Mouse (Mus musculus): ENCODE data around the gene Pdgfra. TPM values are rescaled to one million over a fixed set of nuclear protein-coding genes. Genes with fewer than 3 reads are reported as not detected.

Gene Pdgfra
- polyA plus RNA-seq, 1 experiment from 2014 or later: 87.2 TPM

DNA sequence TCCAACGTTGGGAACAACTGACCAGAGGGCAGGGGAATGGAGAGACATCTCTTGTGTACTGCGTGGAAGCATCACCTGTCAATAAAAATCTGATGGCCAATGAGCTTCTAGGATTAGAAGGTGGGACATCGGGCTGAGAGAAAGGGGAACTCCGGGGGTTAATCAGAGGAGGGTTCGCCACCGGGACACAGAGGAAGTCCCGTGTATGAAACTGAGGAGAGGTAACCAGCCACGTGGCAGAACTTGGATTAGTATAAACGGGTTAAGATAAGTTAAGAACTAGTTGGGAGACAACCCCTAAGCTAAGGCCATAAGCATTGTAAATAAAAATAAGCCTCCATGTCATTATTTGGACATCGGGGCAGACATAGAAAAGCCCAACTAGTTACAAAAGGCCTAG, 69.5 kb downstream of the Pdgfra start:
- no peaks in the 10 kb centered on the region for H3K4me1 ChIP-seq (ENCODE audit: control insufficient read depth, insufficient read depth, low read length)
- 77% methylated on average over 10 of the region's 10 CpGs for WGBS
- H3K9me3 ChIP-seq (replicated peaks; ENCODE audit: control insufficient read depth, low read length): no peaks in the 10 kb centered on the region
- no peak overlapping the region for H3K27ac ChIP-seq (replicated peaks; ENCODE audit: low read depth, low read length)
- H3K4me2 ChIP-seq (ENCODE audit: low read depth, low read length): no peak overlapping the region
- H3K4me3 ChIP-seq (ENCODE audit: low read depth, low read length): no peak overlapping the region
- DNase-seq (ENCODE audit: low spot score): no peak
- no peak for ATAC-seq (replicated peaks; ENCODE audit: insufficient number of reproducible peaks, low FRiP score, low TSS enrichment, low read depth)
- no peaks in the 10 kb centered on the region for H3K27me3 ChIP-seq (ENCODE audit: control insufficient read depth, insufficient read depth, low read length)
- H3K9ac ChIP-seq (replicated peaks; ENCODE audit: low read length): no peak overlapping the region
- no peaks in the 10 kb centered on the region for H3K36me3 ChIP-seq (replicated peaks; ENCODE audit: control insufficient read depth, insufficient read depth, low read depth, low read length)

DNA sequence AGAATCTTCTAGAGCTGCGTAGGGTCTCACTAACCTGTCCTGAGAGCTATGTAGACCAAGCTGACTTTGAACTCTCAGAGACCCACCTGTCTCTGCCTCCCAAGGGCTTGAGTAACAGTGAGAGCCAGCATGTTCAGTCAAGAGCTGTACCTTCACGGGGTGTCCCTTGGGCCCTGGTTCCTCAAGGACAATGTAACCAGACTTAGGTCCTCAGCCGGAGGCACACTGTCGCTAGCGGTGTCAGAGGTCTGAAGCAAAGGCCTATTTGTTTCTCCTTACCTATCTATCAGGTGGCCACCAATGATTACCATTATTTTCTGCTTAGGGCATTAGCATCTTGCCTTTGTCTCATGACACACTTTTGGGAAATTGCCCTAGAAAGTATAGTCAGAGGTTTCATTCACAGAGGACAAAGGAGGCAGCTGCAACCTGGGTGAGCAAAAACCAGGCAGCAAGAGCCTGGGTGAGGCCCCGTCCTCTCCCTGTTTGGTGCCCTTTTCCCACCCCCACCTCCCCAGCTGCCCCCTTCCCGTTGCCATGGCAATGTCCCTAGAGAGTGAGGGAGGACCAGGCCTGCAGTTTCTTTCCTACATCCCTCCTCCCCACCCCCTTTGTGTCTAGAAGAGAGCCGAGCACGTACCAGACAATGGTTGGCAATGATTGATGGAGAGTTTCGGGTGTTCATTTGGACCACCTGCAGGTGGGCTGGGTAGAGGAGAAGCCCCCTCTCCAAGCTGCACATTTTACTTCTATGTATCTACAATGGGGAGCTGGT, 70.6 kb downstream of the Pdgfra start:
- Histone ChIP-seq H3K4me2 (ENCODE audit: low read depth, low read length) (no peak overlapping the region), H3K4me1 (ENCODE audit: control insufficient read depth, insufficient read depth, low read length) (no peaks in the 10 kb centered on the region), H3K27ac (replicated peaks; ENCODE audit: low read depth, low read length) (no peak overlapping the region), H3K9ac (replicated peaks; ENCODE audit: low read length) (no peak overlapping the region), H3K4me3 (ENCODE audit: low read depth, low read length) (no peak overlapping the region), H3K27me3 (ENCODE audit: control insufficient read depth, insufficient read depth, low read length) (no peaks in the 10 kb centered on the region), H3K9me3 (replicated peaks; ENCODE audit: control insufficient read depth, low read length) (no peaks in the 10 kb centered on the region), H3K36me3 (replicated peaks; ENCODE audit: control insufficient read depth, insufficient read depth, low read depth, low read length) (no peaks in the 10 kb centered on the region)
- 72% methylated on average over 10 of the region's 10 CpGs for WGBS
- ATAC-seq (replicated peaks; ENCODE audit: insufficient number of reproducible peaks, low FRiP score, low TSS enrichment, low read depth) (peak; percentile 76), DNase-seq (ENCODE audit: low spot score) (peak; percentile 12)

DNA sequence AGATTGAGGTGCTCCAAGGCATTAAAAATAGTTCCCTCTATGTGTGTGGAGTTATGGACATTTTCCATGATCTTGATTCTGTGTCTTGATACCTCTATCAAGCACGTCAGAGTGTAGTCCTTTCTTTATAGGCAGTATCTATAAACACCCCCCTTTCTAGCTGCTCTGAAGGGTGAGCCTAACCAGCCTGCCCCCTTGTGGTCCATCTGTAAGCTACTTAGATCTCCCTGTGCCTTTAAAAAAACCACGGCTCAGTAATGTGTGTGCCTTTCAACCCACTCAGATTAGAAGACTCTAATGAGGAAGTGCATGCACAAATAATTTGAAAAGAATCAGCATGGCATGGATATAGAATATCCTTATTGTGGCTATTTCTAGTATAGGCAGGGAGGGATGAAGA, 86.3 kb downstream of the Pdgfra start:
- Histone ChIP-seq H3K36me3 (replicated peaks; ENCODE audit: control insufficient read depth, insufficient read depth, low read depth, low read length) (no peaks in the 10 kb centered on the region), H3K4me3 (ENCODE audit: low read depth, low read length) (no peak overlapping the region), H3K4me1 (ENCODE audit: control insufficient read depth, insufficient read depth, low read length) (no peaks in the 10 kb centered on the region), H3K4me2 (ENCODE audit: low read depth, low read length) (no peak overlapping the region), H3K9me3 (replicated peaks; ENCODE audit: control insufficient read depth, low read length) (no peaks in the 10 kb centered on the region), H3K9ac (replicated peaks; ENCODE audit: low read length) (no peak overlapping the region), H3K27me3 (ENCODE audit: control insufficient read depth, insufficient read depth, low read length) (no peaks in the 10 kb centered on the region), H3K27ac (replicated peaks; ENCODE audit: low read depth, low read length) (no peak overlapping the region)
- ATAC-seq (replicated peaks; ENCODE audit: insufficient number of reproducible peaks, low FRiP score, low TSS enrichment, low read depth) (no peak), DNase-seq (ENCODE audit: low spot score) (peak; percentile 34)
- 49% methylated on average over 2 of the region's 2 CpGs for WGBS

DNA sequence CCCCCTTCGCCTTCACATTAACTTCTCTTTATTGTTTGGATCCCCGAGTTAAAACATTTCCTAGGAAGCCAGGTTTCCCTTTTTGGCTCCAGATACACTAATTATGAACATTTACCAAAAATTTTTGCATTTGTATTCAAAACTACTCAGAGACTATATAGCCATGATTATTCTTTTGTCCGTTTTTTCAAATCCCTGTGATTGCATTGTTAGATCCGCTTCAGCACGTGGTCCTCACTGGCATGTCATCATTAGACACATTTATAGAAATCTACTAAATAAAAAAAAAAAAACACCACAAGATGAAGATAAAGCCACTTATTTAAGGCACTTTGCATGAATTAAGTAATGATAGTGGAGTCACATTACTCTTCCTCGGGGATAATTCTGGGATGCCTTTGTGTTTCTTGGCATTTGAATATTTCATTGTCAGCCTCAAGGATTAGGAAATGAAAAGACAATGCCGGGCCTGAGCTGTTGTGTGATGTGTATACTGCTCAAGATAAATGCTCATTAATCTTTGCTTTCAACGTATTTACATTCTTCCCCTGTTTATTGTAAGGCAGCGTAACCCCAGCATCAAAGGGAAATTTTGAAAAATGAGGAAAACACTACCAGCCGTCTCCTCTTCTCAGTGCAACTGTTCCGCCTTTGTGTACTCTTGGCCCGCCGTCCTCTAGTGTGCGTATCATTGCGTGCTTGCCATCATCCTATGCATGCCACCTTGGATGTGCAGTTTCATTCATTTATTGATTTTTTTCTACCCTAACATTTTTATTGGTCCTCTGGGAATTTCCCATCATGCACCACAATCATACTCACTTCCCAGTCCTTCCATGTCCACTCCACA, 87.1 kb downstream of the Pdgfra start:
- no peak overlapping the region for H3K27ac ChIP-seq (replicated peaks; ENCODE audit: low read depth, low read length)
- H3K36me3 ChIP-seq (replicated peaks; ENCODE audit: control insufficient read depth, insufficient read depth, low read depth, low read length): no peaks in the 10 kb centered on the region
- no peak for ATAC-seq (replicated peaks; ENCODE audit: insufficient number of reproducible peaks, low FRiP score, low TSS enrichment, low read depth)
- H3K27me3 ChIP-seq (ENCODE audit: control insufficient read depth, insufficient read depth, low read length): no peaks in the 10 kb centered on the region
- H3K4me3 ChIP-seq (ENCODE audit: low read depth, low read length): no peak overlapping the region
- H3K9me3 ChIP-seq (replicated peaks; ENCODE audit: control insufficient read depth, low read length): no peaks in the 10 kb centered on the region
- no peak overlapping the region for H3K9ac ChIP-seq (replicated peaks; ENCODE audit: low read length)
- WGBS: 90% methylated on average over 15 of the region's 15 CpGs
- DNase-seq (ENCODE audit: low spot score): no peak
- H3K4me2 ChIP-seq (ENCODE audit: low read depth, low read length): no peak overlapping the region
- no peaks in the 10 kb centered on the region for H3K4me1 ChIP-seq (ENCODE audit: control insufficient read depth, insufficient read depth, low read length)

DNA sequence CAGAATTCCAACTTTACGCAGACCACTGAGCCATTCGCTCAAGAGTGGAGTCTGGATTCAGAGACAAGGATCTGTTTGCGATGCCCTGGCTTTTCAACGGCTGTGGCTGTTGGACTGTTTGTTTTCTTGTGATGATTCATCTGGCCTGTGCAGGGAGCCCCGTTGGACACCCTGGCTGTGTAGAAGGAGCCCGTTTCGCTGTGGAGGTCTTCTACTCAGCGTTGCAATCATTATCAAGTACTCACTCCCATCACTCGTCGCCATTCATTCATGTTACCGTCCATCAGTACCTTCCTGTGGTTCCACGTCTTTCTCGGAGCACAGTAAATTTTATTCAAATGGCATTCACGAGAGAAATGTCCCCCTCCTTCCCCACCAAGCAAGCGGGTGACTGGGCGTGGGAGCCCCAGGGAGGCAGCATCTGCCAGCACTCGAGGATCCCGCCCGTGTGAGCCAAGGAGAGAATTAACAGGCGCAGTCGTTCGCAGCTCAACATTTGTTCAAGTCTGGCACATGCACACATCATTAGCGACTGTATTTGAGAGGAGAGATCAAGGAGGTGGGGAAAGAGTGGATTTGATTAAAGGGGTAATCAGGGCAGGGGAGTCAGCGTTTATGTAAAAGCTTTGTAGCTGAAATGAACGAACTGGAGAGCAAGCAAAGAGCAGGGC, 95.1 kb downstream of the Pdgfra start:
- Histone ChIP-seq H3K4me1 (ENCODE audit: control insufficient read depth, insufficient read depth, low read length) (no peaks in the 10 kb centered on the region), H3K27ac (replicated peaks; ENCODE audit: low read depth, low read length) (no peak overlapping the region), H3K4me3 (ENCODE audit: low read depth, low read length) (no peak overlapping the region), H3K9me3 (replicated peaks; ENCODE audit: control insufficient read depth, low read length) (no peaks in the 10 kb centered on the region), H3K36me3 (replicated peaks; ENCODE audit: control insufficient read depth, insufficient read depth, low read depth, low read length) (no peaks in the 10 kb centered on the region), H3K27me3 (ENCODE audit: control insufficient read depth, insufficient read depth, low read length) (no peaks in the 10 kb centered on the region), H3K9ac (replicated peaks; ENCODE audit: low read length) (no peak overlapping the region), H3K4me2 (ENCODE audit: low read depth, low read length) (no peak overlapping the region)
- 70% methylated on average over 25 of the region's 25 CpGs for WGBS
- ATAC-seq (replicated peaks; ENCODE audit: insufficient number of reproducible peaks, low FRiP score, low TSS enrichment, low read depth) (no peak), DNase-seq (ENCODE audit: low spot score) (no peak)

Small RNA genes lying within 50 kb of the gene (microRNA-seq; reads per million reads assigned to microRNA genes)
- 1.9 reads per million for gene Mir7025 (ENCODE audit: borderline number of aligned reads)

Other genes with a start within 250 kb of the Pdgfra start
- gene Chic2, start 107.5 kb upstream of the Pdgfra start, polyA plus RNA-seq (2014; fragmentation: Nextera tagmentation; extraction: Ambion mirVana): 45.3 and 51.2 TPM in 2 replicates
- 0.82 and 1.7 TPM in 2 replicates for gene Gsx2, start 76.7 kb upstream of the Pdgfra start, polyA plus RNA-seq (2014; fragmentation: Nextera tagmentation; extraction: Ambion mirVana)

Measured in embryonic facial prominence, embryonic 11.5 days (tissue).